Mouse (Mus musculus) cerebellum, adult 2 months (tissue): ENCODE measurements around the gene Ubl4b. TPM values are rescaled to one million over a fixed set of nuclear protein-coding genes. Genes with fewer than 3 reads are reported as not detected.
A peak's percentile ranks its signal among the peaks of the same experiment; 100 is the strongest.

ENCODE experiments used
- DNase-seq, 2 experiments: peaks; one replicate each; pipeline ENCODE4 v3.0.0; 2021
- H3K27ac ChIP-seq: fragments of 200-500 bp; 2 replicates; pipeline ENCODE4 v1.5.1; 2012; ENCODE audit warnings: low read length, control low read depth, inconsistent platforms; ENCODE audit not compliant: insufficient read depth
- H3K27me3 ChIP-seq: fragments of 200-500 bp; 2 replicates; pipeline ENCODE4 v1.6.1; 2012; ENCODE audit warnings: inconsistent platforms, mild to moderate bottlenecking, low read length, moderate library complexity; ENCODE audit not compliant: control insufficient read depth, insufficient read depth
- H3K4me1 ChIP-seq: fragments of 200-500 bp; 2 replicates; pipeline ENCODE4 v1.6.1; 2011; ENCODE audit warnings: low read length; ENCODE audit not compliant: control insufficient read depth, insufficient read depth
- H3K4me3 ChIP-seq: fragments of 200-500 bp; replicated peaks from 2 replicates; pipeline ENCODE3; 2011; ENCODE audit warnings: mild to moderate bottlenecking, low read depth, low read length, control low read depth; ENCODE audit not compliant: insufficient read depth
- CTCF ChIP-seq: fragments of 200-500 bp; IDR thresholded peaks from 2 replicates; pipeline ENCODE4 v1.5.1; 2011; ENCODE audit warnings: low read depth, mild to moderate bottlenecking, control low read depth, low read length, moderate library complexity, borderline replicate concordance; ENCODE audit not compliant: insufficient read depth
- POLR2A ChIP-seq: fragments of 200-500 bp; IDR thresholded peaks from 2 replicates; pipeline ENCODE4 v1.6.1; 2011; ENCODE audit warnings: low read length, control low read depth, borderline replicate concordance; ENCODE audit not compliant: insufficient read depth
- WGBS: fragments of 180-500 bp; shearing (Covaris S2); methylation state at CpG from one replicate; pipeline ENCODE4 v1.1.7; 2018; 5-methylcytosine and 5-hydroxymethylcytosine counted together
- polyA plus RNA-seq: library from polyadenylated mRNA; depleted of rRNA; stranded (reverse); fragments of >200 nt; gene quantifications from 2 replicates; pipeline ENCODE4 v1.2.3, GENCODE M21; 2012

The Ubl4b gene
- polyA plus RNA-seq, 1 experiment, result not detected

DNA sequence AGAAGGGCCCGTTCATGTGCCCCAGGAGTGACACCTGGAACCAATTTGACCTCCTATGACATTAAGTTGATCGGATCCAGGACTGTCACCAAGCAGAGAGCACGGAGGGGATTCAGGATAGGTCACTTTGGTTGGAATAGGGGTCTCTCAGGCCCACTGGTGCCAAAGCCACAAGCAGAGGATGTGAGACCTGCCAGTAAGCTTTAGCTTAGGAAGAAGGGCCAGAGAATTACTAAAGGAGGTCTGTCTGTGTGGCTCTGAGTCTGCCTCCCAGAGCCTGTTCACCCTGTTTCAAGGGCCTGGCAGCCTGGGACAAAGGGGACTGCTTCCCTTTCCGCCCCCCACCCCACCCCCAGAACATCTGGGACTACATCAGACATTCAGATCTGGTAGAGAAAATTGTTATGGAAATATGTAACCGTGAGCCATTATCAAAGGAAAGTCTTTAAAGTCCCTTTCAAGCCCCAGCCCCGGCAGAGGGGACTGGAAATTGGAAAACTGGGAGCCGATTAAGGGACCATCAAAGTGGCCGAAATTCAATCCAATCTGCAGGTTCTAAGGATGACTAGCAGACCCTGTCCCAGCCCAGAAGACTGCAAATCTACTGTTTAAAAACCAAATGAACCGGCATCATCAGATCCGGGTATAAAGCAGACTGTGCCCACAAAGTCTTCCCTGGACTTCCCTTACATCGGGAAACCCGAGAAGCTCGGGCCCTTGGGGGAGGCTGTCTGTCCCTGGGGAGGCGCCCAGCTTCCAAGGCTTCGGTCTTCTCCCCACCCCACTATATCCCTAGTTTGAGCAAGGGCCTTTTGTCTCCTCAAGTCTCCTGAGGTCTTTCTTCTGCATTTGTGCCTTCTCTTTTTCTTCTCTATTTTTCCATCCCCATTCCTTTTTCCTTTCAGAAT, 26.5 kb upstream of the Ubl4b start:
- TF ChIP-seq CTCF (no peak), POLR2A (no peak)
- WGBS, result 25% methylated on average over 15 of the region's 15 CpGs

DNA sequence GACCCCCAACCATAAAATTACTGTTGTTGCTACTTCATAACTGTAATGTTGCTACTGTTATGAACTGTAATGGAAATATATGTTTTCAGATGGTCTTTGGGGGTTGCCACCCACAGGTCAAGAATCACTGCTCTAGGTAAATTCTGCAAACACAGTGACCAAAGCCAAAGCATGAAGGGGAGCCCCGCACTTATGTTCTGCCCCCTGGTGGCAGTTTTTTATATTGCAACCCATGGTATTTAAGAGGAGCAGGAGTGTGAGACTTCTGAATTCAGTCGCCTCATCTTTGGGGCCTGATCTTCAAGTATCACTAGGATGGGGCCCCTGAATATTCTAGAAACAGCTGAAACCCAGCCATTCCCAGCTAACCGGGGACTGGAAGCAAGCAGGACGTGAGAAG, 24.6 kb upstream of the Ubl4b start:
- no peak for TF ChIP-seq POLR2A
- peak; percentile 63; the same call in 1 of the 2 replicates for TF ChIP-seq CTCF
- DNase-seq, result peak; percentile 57 to 64
- no peak overlapping the region for H3K4me3 ChIP-seq
- H3K27ac ChIP-seq, result no peak overlapping the region
- WGBS, result 10% methylated on average over 4 of the region's 4 CpGs
- no peaks in the 10 kb centered on the region for H3K4me1 ChIP-seq
- H3K27me3 ChIP-seq, result peaks cover 8% of the 10 kb centered on the region

More for the DNA sequence above, 26.5 kb upstream of the Ubl4b start:
- H3K27ac ChIP-seq, result no peak overlapping the region
- H3K4me1 ChIP-seq, result no peaks in the 10 kb centered on the region
- peaks cover 8% of the 10 kb centered on the region for H3K27me3 ChIP-seq
- no peak for DNase-seq
- no peak overlapping the region for H3K4me3 ChIP-seq

DNA sequence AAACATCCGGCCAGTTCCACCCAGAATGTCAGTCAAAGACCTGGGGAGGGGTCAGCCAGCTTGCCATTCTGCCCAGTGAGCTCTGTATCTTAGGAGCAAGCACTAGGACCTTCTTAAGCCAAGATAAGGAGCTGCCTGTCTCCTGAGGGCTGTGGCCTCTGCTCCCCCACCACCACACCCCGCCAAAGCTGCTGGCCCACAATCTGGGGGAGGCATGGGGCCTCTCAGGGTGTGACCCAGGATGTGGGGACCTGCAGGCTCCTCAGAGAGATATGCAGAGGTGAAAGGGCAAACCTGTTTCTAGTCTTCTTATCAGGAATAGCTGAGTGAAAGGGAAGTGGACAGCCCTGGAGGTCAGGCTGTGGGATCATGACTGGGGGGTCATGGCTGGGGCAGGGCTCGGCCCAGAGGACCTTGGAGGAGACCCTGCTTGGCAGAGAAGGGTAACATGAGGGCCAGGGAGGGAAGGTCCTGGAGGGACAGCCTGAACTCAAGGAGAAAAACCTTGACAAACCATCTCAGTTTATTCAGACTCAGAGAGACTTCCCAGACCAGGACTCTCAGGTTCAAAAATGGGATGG, 23.0 kb upstream of the Ubl4b start:
- 57% methylated on average over 3 of the region's 3 CpGs for WGBS
- TF ChIP-seq POLR2A (no peak), CTCF (no peak)
- Histone ChIP-seq H3K27ac (no peak overlapping the region), H3K4me3 (no peak overlapping the region), H3K27me3 (peaks cover 6% of the 10 kb centered on the region), H3K4me1 (no peaks in the 10 kb centered on the region)
- no peak for DNase-seq

DNA sequence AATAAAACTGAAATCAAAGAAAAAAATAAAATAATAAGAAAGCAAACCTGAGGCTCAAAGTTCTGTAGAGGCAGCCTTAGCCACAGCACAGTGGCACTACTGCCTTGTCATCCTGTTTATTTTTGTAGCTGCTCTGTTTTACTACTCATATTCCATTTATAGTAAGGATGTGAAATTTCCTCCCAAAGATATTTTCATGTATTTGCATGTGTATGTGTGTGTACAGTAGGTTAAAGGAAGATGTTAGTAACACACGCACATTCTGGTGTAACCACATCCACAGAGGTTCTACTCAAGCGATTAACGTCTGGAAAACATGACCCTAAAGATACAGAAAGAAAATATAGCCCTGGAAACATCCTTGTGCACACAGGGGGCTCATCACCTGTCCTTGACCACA, 21.9 kb upstream of the Ubl4b start:
- 91% methylated on average over 3 of the region's 3 CpGs for WGBS
- Histone ChIP-seq H3K4me1 (no peaks in the 10 kb centered on the region), H3K27ac (no peak overlapping the region), H3K27me3 (peaks cover 6% of the 10 kb centered on the region), H3K4me3 (no peak overlapping the region)
- no peak for DNase-seq
- TF ChIP-seq POLR2A (no peak), CTCF (no peak)

DNA sequence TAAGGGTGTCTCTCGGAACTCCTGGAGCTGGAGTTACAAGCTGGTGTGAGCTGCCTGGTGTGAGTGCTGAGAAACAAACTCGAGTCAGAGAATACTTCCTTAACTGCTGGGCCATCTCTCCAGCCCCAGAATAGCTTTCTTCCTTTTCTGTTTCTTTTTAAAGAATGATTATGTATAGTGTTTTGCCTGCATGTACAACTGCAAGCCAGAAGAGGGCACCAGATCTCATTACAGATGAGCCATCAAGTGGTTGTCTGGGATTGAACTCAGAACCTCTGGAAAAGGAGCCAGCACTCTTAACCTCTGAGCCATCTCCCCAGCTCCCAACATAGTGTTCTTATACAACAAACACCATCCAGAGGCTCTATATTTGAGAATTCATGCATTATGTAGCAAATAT, 16.3 kb upstream of the Ubl4b start:
- no peak overlapping the region for H3K27ac ChIP-seq
- WGBS, result 56% methylated on average over 2 of the region's 2 CpGs
- no peak overlapping the region for H3K4me3 ChIP-seq
- no peaks in the 10 kb centered on the region for H3K4me1 ChIP-seq
- H3K27me3 ChIP-seq, result no peaks in the 10 kb centered on the region
- TF ChIP-seq CTCF (no peak), POLR2A (no peak)
- DNase-seq, result no peak

DNA sequence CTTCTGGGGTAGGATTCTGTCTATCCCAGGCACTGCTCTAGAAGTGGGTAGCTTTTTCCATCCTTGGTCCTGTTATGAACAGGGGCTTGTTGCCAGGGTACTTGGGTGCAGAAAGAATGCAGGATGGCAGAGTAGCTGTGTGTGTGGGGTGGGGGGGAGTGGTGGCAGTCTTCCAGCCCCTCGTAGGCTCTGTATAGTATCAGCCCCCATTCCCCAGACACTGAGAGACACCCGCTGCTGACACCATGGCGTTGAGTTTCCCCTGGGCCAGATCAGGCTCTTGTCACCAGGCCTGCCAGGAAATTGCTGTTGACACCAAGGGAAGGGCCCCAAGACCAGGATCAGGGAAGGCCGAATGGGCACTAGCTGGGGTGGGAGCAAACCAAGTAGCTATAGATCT, 13.8 kb upstream of the Ubl4b start:
- H3K27me3 ChIP-seq, result no peaks in the 10 kb centered on the region; the same call in 1 of the 2 replicates
- DNase-seq, result no peak
- TF ChIP-seq POLR2A (no peak), CTCF (no peak)
- H3K27ac ChIP-seq, result no peak overlapping the region
- H3K4me1 ChIP-seq, result no peaks in the 10 kb centered on the region
- 45% methylated on average over 4 of the region's 4 CpGs for WGBS
- no peak overlapping the region for H3K4me3 ChIP-seq

DNA sequence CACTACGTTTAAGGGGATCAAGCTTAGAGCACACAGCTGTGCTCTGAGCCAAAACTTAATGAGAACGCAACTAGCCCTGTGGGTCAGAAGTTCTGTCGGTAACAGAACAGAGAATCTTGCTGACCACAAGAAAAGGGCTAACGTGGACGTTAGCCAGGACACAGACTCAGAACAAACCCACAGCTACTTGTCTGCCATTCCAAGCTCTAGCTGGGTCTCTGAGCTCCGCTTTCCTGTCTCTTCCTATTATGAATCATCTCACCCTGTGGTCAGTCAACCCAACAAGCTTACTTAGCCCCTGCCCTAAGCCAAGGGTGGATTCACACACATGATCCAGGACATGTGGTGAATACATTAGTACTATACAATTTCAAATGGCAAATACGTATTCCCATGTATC, 12.9 kb upstream of the Ubl4b start:
- no peak for TF ChIP-seq POLR2A
- no peak for TF ChIP-seq CTCF
- Histone ChIP-seq H3K4me3 (no peak overlapping the region), H3K27ac (no peak overlapping the region), H3K4me1 (no peaks in the 10 kb centered on the region), H3K27me3 (no peaks in the 10 kb centered on the region; the same call in 1 of the 2 replicates)
- WGBS, result 64% methylated on average over 7 of the region's 7 CpGs
- DNase-seq, result no peak

DNA sequence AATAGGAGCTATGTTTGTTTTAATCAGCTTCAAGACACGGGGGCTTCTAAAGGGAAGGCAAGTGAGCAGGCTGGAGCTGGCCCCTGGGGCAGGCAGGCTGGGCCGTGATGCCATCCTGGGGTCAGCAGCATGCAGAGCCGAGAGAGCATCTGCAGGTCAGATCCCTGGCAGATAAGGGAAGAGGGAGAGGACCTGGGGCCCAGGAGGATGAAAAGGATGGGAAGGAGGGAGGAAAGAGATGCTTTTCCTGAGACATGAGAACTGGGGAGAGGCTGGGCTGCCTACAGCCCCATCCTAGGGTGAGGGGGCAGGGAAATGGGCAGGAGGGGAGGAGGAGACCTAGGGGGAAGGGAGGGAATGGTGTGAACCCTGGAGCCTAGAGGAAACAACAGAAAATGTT, 10.5 kb upstream of the Ubl4b start:
- TF ChIP-seq CTCF (no peak), POLR2A (no peak)
- WGBS, result 79% methylated on average over 3 of the region's 3 CpGs
- no peak for DNase-seq
- no peak overlapping the region for H3K27ac ChIP-seq
- no peak overlapping the region for H3K4me3 ChIP-seq
- H3K27me3 ChIP-seq, result no peaks in the 10 kb centered on the region; the same call in 1 of the 2 replicates
- H3K4me1 ChIP-seq, result no peaks in the 10 kb centered on the region
